In the genomic region with DNA sequence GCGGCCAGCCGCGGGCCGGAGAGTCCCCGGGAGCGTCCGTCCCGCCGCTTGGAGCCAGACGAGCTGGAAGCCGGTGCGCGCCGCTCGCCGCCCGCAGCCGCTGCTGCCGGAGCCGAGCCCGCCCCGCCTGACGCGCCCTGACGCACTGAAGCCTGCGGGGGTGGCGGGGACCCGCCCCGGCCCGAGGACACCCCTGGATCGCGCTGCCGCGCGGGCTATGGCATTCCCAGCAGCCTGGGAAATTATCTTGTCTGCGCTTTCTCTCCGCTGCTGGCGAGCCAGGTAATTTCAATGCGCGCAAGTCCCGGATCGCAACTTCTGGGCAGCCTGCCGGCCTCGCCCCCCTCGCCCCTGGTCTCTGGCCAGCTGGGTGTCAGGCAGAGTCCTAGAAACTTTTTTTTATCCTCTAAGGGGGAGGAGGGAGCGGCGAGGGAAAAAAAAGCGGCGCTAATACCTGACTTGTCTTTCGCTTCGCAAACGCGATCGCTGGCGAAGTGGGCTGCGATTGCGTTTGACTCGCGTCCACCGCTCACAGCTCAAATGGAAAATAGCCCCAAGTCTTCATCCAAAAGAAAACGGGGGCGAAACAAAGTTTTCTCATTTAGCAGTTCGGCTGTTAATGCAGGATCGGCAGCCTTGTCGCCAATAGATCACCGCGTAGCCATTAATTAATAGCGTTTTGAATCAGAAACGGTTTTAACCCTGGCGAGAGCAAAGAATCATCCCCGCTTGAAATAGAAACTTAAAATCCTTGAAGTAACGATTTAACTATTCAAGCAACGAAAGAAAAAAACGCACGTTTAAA, we compare ENCODE assay signal across 8 mouse cellular contexts. TPM values are rescaled to one million over a fixed set of nuclear protein-coding genes. Genes with fewer than 3 reads are reported as not detected.
DNase-seq lines count a peak whose midpoint lies in the region; ATAC-seq and TF ChIP-seq lines count a peak whose summit lies in the region.

A gene (minus strand): TSS at position 343 of the 805 bp plus-strand sequence.

- H3K4me1 ChIP-seq in intestine, postnatal 0 days (replicated peaks; ENCODE audit: control insufficient read depth, insufficient read depth, low read length), result no peaks in the 10 kb centered on the region

- no peaks in the 10 kb centered on the region for H3K36me3 ChIP-seq in intestine, postnatal 0 days (ENCODE audit: control insufficient read depth, insufficient read depth)

- H3K9me3 ChIP-seq in intestine, postnatal 0 days (ENCODE audit: control insufficient read depth), result peaks cover 14% of the 10 kb centered on the region

- H3K4me3 ChIP-seq in intestine, postnatal 0 days (ENCODE audit: low read depth, low read length), result peak within 1 kb of the TSS; percentile 52

- no peak within 1 kb of the TSS for H3K9ac ChIP-seq in intestine, postnatal 0 days (ENCODE audit: low read depth, low read length)

- H3K27me3 ChIP-seq in intestine, postnatal 0 days (replicated peaks; ENCODE audit: control insufficient read depth, insufficient read depth, low read length), result peaks cover 66% of the 10 kb centered on the region

- TF ChIP-seq CTCF in intestine, postnatal 0 days (IDR thresholded peaks at IDR 0.05; ENCODE audit: low read depth), result no peak

- peak; percentile 27 to 44 for DNase-seq in cerebellum, postnatal 14 days
- no peak for DNase-seq in cerebellum, adult 9-11 months
- DNase-seq in adrenal gland, postnatal 14 days, result peak; percentile 60
- DNase-seq in gastrocnemius, postnatal 10 days, result peak; percentile 72
- peak; percentile 63 for DNase-seq in mesoderm, embryonic 11.5 days (ENCODE audit: low read depth, low spot score)
- DNase-seq in testis, postnatal 14 days (ENCODE audit: low spot score), result peak; percentile 35
- DNase-seq in thymus, postnatal 36 days, result no peak

- H3K4me2 ChIP-seq in intestine, postnatal 0 days (replicated peaks; ENCODE audit: low read depth), result peak within 1 kb of the TSS; percentile 93

- ATAC-seq in intestine, postnatal 0 days, result no peak

- WGBS in intestine, postnatal 0 days, result under 1% methylated on average over 75 of the region's 75 CpGs

- H3K27ac ChIP-seq in intestine, postnatal 0 days (ENCODE audit: low read depth, low read length), result no peak within 1 kb of the TSS

RNA-seq across cellular contexts. Expression of the gene that starts here (rescaled TPM):
- 0.11 and 0.33 TPM in 2 replicates for total RNA-seq in adrenal gland, postnatal 14 days (2021)
- 1 to 10 TPM; 2.8 to 4.2 TPM for total RNA-seq in gastrocnemius, postnatal 10 days (2021)
- 0.55 and 0.69 TPM in 2 replicates for polyA plus RNA-seq in intestine, postnatal 0 days (2015; fragmentation: Nextera tagmentation; extraction: Ambion mirVana)

Comparison
In these comparisons a context has a peak if more than half of its experiments do, and no peak if none do; other contexts are left out.
1. DNase-seq: peak in cerebellum, postnatal 14 days (2 of 2), gastrocnemius, postnatal 10 days (single experiment), mesoderm, embryonic 11.5 days (single experiment) and testis, postnatal 14 days (single experiment); none in cerebellum, adult 9-11 months (single experiment) and thymus, postnatal 36 days (0 of 2).
2. Peak in DNase-seq in adrenal gland, postnatal 14 days; RNA of the gene not detected or under 1 TPM.